Mouse (Mus musculus): Measurements from ENCODE around the gene Ctbp2.

Ctbp2 gene

GRCm38 (mm10) chr7:132939118-132939517, 185.0 kb downstream of the Ctbp2 start:
- no peak for DNase-seq (ENCODE audit: low read depth, low spot score)

All from ES-CJ7 (cell line).